30 mouse cellular contexts compared by ENCODE assay signal in genomic region chr1:191020217-191020924, GRCm38 (mm10). TPM values are rescaled to one million over a fixed set of nuclear protein-coding genes. Genes with fewer than 3 reads are reported as not detected.
A peak's percentile ranks its signal among the peaks of the same experiment; 100 is the strongest.
DNase-seq lines count a peak whose midpoint lies in the region; ATAC-seq lines count a peak whose summit lies in the region.
"Had no signal": no experiment of that assay in that cellular context is flagged by ENCODE, and none has a peak within 500 bp of the region (broad histone marks: within the 10 kb centered on the region; RNA-seq: fewer than 3 reads in every experiment).

No protein-coding gene starts in this region.

- H3K27ac ChIP-seq in forebrain, embryonic 14.5 days (ENCODE audit: low read depth, low read length) = no peak overlapping the region
- H3K27ac ChIP-seq in forebrain, embryonic 12.5 days = no peak overlapping the region
- no peak overlapping the region for H3K27ac ChIP-seq in kidney, embryonic 16.5 days (ENCODE audit: low read length)
- H3K27ac ChIP-seq: forebrain, embryonic 10.5 days; hindbrain, embryonic 14.5 days; limb, embryonic 13.5 days; liver, embryonic 12.5 days; midbrain, embryonic 12.5 days; neural tube, embryonic 15.5 days had no signal

- no peak for ATAC-seq in forebrain, embryonic 14.5 days
- ATAC-seq in forebrain, embryonic 12.5 days (ENCODE audit: low FRiP score) = no peak
- ATAC-seq in kidney, embryonic 16.5 days (ENCODE audit: low FRiP score, low TSS enrichment) = no peak
- ATAC-seq: CD4-positive, CD25-positive, alpha-beta regulatory T cell, adult 4 months; inflammation-experienced regulatory T-cells, adult 6 months; liver, embryonic 12.5 days had no signal

- WGBS in forebrain, embryonic 14.5 days = 78% methylated on average over 3 of the region's 3 CpGs
- WGBS in forebrain, embryonic 12.5 days = 86% methylated on average over 3 of the region's 3 CpGs
- WGBS in kidney, embryonic 16.5 days = 86% methylated on average over 3 of the region's 3 CpGs

- H3K27me3 ChIP-seq in forebrain, embryonic 14.5 days (replicated peaks; ENCODE audit: control insufficient read depth, insufficient read depth, low read length) = no peaks in the 10 kb centered on the region
- H3K27me3 ChIP-seq in forebrain, embryonic 12.5 days = no peaks in the 10 kb centered on the region
- H3K27me3 ChIP-seq in kidney, embryonic 16.5 days (ENCODE audit: insufficient read depth, low read length) = no peaks in the 10 kb centered on the region
- H3K27me3 ChIP-seq: limb, embryonic 13.5 days; liver, embryonic 12.5 days; midbrain, embryonic 12.5 days; neural tube, embryonic 15.5 days had no signal

- H3K4me3 ChIP-seq in forebrain, embryonic 14.5 days (ENCODE audit: low read depth, low read length) = no peak overlapping the region
- no peak overlapping the region for H3K4me3 ChIP-seq in forebrain, embryonic 12.5 days (replicated peaks)
- H3K4me3 ChIP-seq in kidney, embryonic 16.5 days (ENCODE audit: low read length) = no peak overlapping the region
- H3K4me3 ChIP-seq: forebrain, embryonic 10.5 days; limb, embryonic 13.5 days; liver, embryonic 12.5 days; midbrain, embryonic 12.5 days; neural tube, embryonic 15.5 days had no signal

- no peak overlapping the region for H3K9ac ChIP-seq in forebrain, embryonic 14.5 days (ENCODE audit: low read length)
- H3K9ac ChIP-seq in forebrain, embryonic 12.5 days = no peak overlapping the region
- no peak overlapping the region for H3K9ac ChIP-seq in kidney, embryonic 16.5 days (replicated peaks; ENCODE audit: low read length)
- H3K9ac ChIP-seq: hindbrain, embryonic 14.5 days; limb, embryonic 13.5 days; liver, embryonic 12.5 days; midbrain, embryonic 12.5 days; neural tube, embryonic 15.5 days had no signal

- peak; percentile 47 for DNase-seq in forebrain, embryonic 14.5 days (ENCODE audit: low spot score)
- DNase-seq in kidney, adult 9 months = peak; percentile 33
- peak; percentile 54 for DNase-seq in NIH3T3 (ENCODE audit: low read depth)
- DNase-seq in layer of hippocampus, postnatal 14 days (ENCODE audit: low spot score in 2 of 2) = peak; percentile 17 to 65
- DNase-seq in cerebellum, adult 8-10 months = no peak
- no peak for DNase-seq in heart, adult 8-10 months (ENCODE audit: low spot score)
- DNase-seq: adrenal gland, adult 8-10 months; cerebellum, adult 9-10 months; gastrocnemius, postnatal 25 days; heart, postnatal 4 days; kidney, adult 18-20 months; kidney, postnatal 25 days; lung, adult 18-20 months; lung, postnatal 14 days had no signal

- H3K4me1 ChIP-seq in forebrain, embryonic 14.5 days (ENCODE audit: control insufficient read depth, insufficient read depth, low read length) = peaks cover 6% of the 10 kb centered on the region; the same call in 1 of the 2 replicates
- peaks cover 11% of the 10 kb centered on the region for H3K4me1 ChIP-seq in forebrain, embryonic 12.5 days
- peaks cover 11% of the 10 kb centered on the region for H3K4me1 ChIP-seq in kidney, embryonic 16.5 days (ENCODE audit: insufficient read depth, low read length)

- H3K36me3 ChIP-seq in forebrain, embryonic 14.5 days (ENCODE audit: control insufficient read depth, insufficient read depth, low read length) = peaks cover 2% of the 10 kb centered on the region; the same call in 1 of the 2 replicates
- H3K36me3 ChIP-seq in forebrain, embryonic 12.5 days (replicated peaks) = peaks cover 7% of the 10 kb centered on the region
- H3K36me3 ChIP-seq in kidney, embryonic 16.5 days (ENCODE audit: insufficient read depth, low read length) = peaks cover 9% of the 10 kb centered on the region

- H3K9me3 ChIP-seq in forebrain, embryonic 14.5 days (replicated peaks; ENCODE audit: control insufficient read depth, low read length) = no peaks in the 10 kb centered on the region
- no peaks in the 10 kb centered on the region for H3K9me3 ChIP-seq in forebrain, embryonic 12.5 days
- no peaks in the 10 kb centered on the region for H3K9me3 ChIP-seq in kidney, embryonic 16.5 days (ENCODE audit: low read length)
- H3K9me3 ChIP-seq: forebrain, embryonic 10.5 days; limb, embryonic 13.5 days; liver, embryonic 12.5 days; midbrain, embryonic 12.5 days; neural tube, embryonic 15.5 days had no signal

- H3K4me2 ChIP-seq in forebrain, embryonic 14.5 days (ENCODE audit: low read length) = no peak overlapping the region
- H3K4me2 ChIP-seq in forebrain, embryonic 12.5 days = no peak overlapping the region
- no peak overlapping the region for H3K4me2 ChIP-seq in kidney, embryonic 16.5 days (replicated peaks; ENCODE audit: low read depth, low read length)
- H3K4me2 ChIP-seq: hindbrain, embryonic 14.5 days; limb, embryonic 13.5 days; liver, embryonic 12.5 days; midbrain, embryonic 12.5 days; neural tube, embryonic 15.5 days had no signal

RNA-seq across cellular contexts. Expression of gene Flvcr1, which starts 5.6 kb away (rescaled TPM):
- 6.0 and 8.4 TPM in 2 replicates for polyA plus RNA-seq in forebrain, embryonic 14.5 days (2014; fragmentation: Nextera tagmentation; extraction: Ambion mirVana)
- polyA plus RNA-seq in forebrain, embryonic 12.5 days (2016; fragmentation: Nextera tagmentation; extraction: Ambion mirVana) = 9.7 and 11.5 TPM in 2 replicates
- polyA plus RNA-seq in kidney, embryonic 16.5 days (2015; fragmentation: Nextera tagmentation; extraction: Ambion mirVana) = 6.0 and 6.2 TPM in 2 replicates
- total RNA-seq in layer of hippocampus, postnatal 14 days (2021) = 10 to 100 TPM; 18.6 to 21.6 TPM
- 1 to 10 TPM; 3.5 to 6.5 (median 4.0) TPM for total RNA-seq in heart, adult 8-10 months (2022)

RNA-seq across cellular contexts. Expression of gene Spata45, which starts 16.1 kb away (rescaled TPM):
- polyA plus RNA-seq in forebrain, embryonic 14.5 days (2014; fragmentation: Nextera tagmentation; extraction: Ambion mirVana) = not detected in 2 replicates
- polyA plus RNA-seq in forebrain, embryonic 12.5 days (2016; fragmentation: Nextera tagmentation; extraction: Ambion mirVana) = not detected in 2 replicates
- not detected in 2 replicates for polyA plus RNA-seq in kidney, embryonic 16.5 days (2015; fragmentation: Nextera tagmentation; extraction: Ambion mirVana)
- total RNA-seq in layer of hippocampus, postnatal 14 days (2021) = not detected
- not detected for total RNA-seq in heart, adult 8-10 months (2022)
- total RNA-seq: adrenal gland, adult 8-10 months; common myeloid progenitor, adult 5-6 weeks; gastrocnemius, postnatal 25 days; heart, postnatal 4 days; layer of hippocampus, postnatal 36 days; left cerebral cortex, postnatal 25 days; megakaryocyte, adult 5-6 weeks had no signal
- polyA plus RNA-seq: CD4-positive, CD25-positive, alpha-beta regulatory T cell, adult 4 months; forebrain, embryonic 10.5 days; heart, embryonic 16.5 days; hindbrain, embryonic 14.5 days; limb, embryonic 13.5 days; liver, embryonic 12.5 days; midbrain, embryonic 12.5 days; neural tube, embryonic 15.5 days; stomach, embryonic 16.5 days had no signal

RNA-seq across cellular contexts. Expression of gene Vash2, which starts 41.3 kb away (rescaled TPM):
- 77.3 and 98.6 TPM in 2 replicates for polyA plus RNA-seq in forebrain, embryonic 14.5 days (2014; fragmentation: Nextera tagmentation; extraction: Ambion mirVana)
- 65.0 and 65.5 TPM in 2 replicates for polyA plus RNA-seq in forebrain, embryonic 12.5 days (2016; fragmentation: Nextera tagmentation; extraction: Ambion mirVana)
- 27.0 and 29.3 TPM in 2 replicates for polyA plus RNA-seq in kidney, embryonic 16.5 days (2015; fragmentation: Nextera tagmentation; extraction: Ambion mirVana)
- 1 to 10 TPM; 6.4 to 7.4 TPM for total RNA-seq in layer of hippocampus, postnatal 14 days (2021)
- total RNA-seq in heart, adult 8-10 months (2022) = 1 to 10 TPM in 1 of 4 experiments, under 1 TPM in 3; 0.08 to 1.0 (median 0.27) TPM

RNA-seq across cellular contexts. Expression of gene Tatdn3, which starts 42.4 kb away (rescaled TPM):
- polyA plus RNA-seq in forebrain, embryonic 14.5 days (2014; fragmentation: Nextera tagmentation; extraction: Ambion mirVana) = 10.0 and 10.4 TPM in 2 replicates
- 11.9 and 15.3 TPM in 2 replicates for polyA plus RNA-seq in forebrain, embryonic 12.5 days (2016; fragmentation: Nextera tagmentation; extraction: Ambion mirVana)
- polyA plus RNA-seq in kidney, embryonic 16.5 days (2015; fragmentation: Nextera tagmentation; extraction: Ambion mirVana) = 13.1 and 14.4 TPM in 2 replicates
- total RNA-seq in layer of hippocampus, postnatal 14 days (2021) = 10 to 100 TPM; 30.0 to 42.1 TPM
- total RNA-seq in heart, adult 8-10 months (2022) = 10 to 100 TPM in 3 of 4 experiments, 1 to 10 TPM in 1; 9.6 to 17.8 (median 12.1) TPM

RNA-seq across cellular contexts. Expression of gene Nsl1, which starts 42.4 kb away (rescaled TPM):
- polyA plus RNA-seq in forebrain, embryonic 14.5 days (2014; fragmentation: Nextera tagmentation; extraction: Ambion mirVana) = 6.9 and 7.3 TPM in 2 replicates
- polyA plus RNA-seq in forebrain, embryonic 12.5 days (2016; fragmentation: Nextera tagmentation; extraction: Ambion mirVana) = 26.4 and 28.1 TPM in 2 replicates
- 21.9 and 25.5 TPM in 2 replicates for polyA plus RNA-seq in kidney, embryonic 16.5 days (2015; fragmentation: Nextera tagmentation; extraction: Ambion mirVana)
- 1 to 10 TPM in 1 of 2 experiments, under 1 TPM in 1; 0.60 to 1.2 TPM for total RNA-seq in layer of hippocampus, postnatal 14 days (2021)
- total RNA-seq in heart, adult 8-10 months (2022) = under 1 TPM; 0.19 to 0.79 (median 0.34) TPM

Comparison
In these comparisons a context has a peak if more than half of its experiments do, and no peak if none do; other contexts are left out.
1. DNase-seq: peak in forebrain, embryonic 14.5 days (single experiment), kidney, adult 9 months (single experiment), NIH3T3 (single experiment) and layer of hippocampus, postnatal 14 days (2 of 2); none in cerebellum, adult 8-10 months (single experiment) and heart, adult 8-10 months (single experiment).